Mouse (Mus musculus) lung, embryonic 16.5 days (tissue): ENCODE data around the gene Col15a1. TPM values are rescaled to one million over a fixed set of nuclear protein-coding genes. Genes with fewer than 3 reads are reported as not detected.

Experiments used
- ATAC-seq: fragments of 200-750 bp; cut with Nextera tagmentation; 2 replicates; pipeline ENCODE4 v1.8.0; 2017; ENCODE audit warnings: low read depth, mild to moderate bottlenecking, moderate library complexity
- H3K27ac ChIP-seq: fragments of 300-500 bp; sonication (generic); 2 replicates; pipeline ENCODE4 v1.5.1; 2014; ENCODE audit warnings: mild to moderate bottlenecking, control low read depth, low read length
- H3K27me3 ChIP-seq: fragments of 300-500 bp; sonication (generic); 2 replicates; pipeline ENCODE4 v1.6.1; 2014; ENCODE audit warnings: low read depth, low read length, mixed read lengths; ENCODE audit not compliant: control insufficient read depth, insufficient read depth
- H3K36me3 ChIP-seq: fragments of 300-500 bp; sonication (generic); 2 replicates; pipeline ENCODE4 v1.6.1; 2014; ENCODE audit warnings: low read length; ENCODE audit not compliant: control insufficient read depth, insufficient read depth
- H3K4me1 ChIP-seq: fragments of 300-500 bp; sonication (generic); replicated peaks from 2 replicates; pipeline ENCODE4 v1.6.1; 2014; ENCODE audit warnings: low read length, mixed read lengths; ENCODE audit not compliant: control insufficient read depth, insufficient read depth
- H3K4me2 ChIP-seq: fragments of 300-500 bp; sonication (generic); 2 replicates; pipeline ENCODE4 v1.6.1; 2014; ENCODE audit warnings: low read depth, low read length, control low read depth
- H3K4me3 ChIP-seq: fragments of 300-500 bp; sonication (generic); 2 replicates; pipeline ENCODE4 v1.5.1; 2014; ENCODE audit warnings: mild to moderate bottlenecking, low read length, control low read depth
- H3K9ac ChIP-seq: fragments of 300-500 bp; sonication (generic); 2 replicates; pipeline ENCODE4 v1.6.1; 2014; ENCODE audit warnings: low read length, control low read depth
- H3K9me3 ChIP-seq: fragments of 300-500 bp; sonication (generic); 2 replicates; pipeline ENCODE4 v1.6.1; 2016; ENCODE audit warnings: low read length; ENCODE audit not compliant: control insufficient read depth
- WGBS: fragments of 180-500 bp; shearing (Covaris S2); extraction: QIAGEN DNeasy Blood & Tissue Kit; methylation state at CpG from one replicate; pipeline ENCODE4 v1.1.7; 2014; 5-methylcytosine and 5-hydroxymethylcytosine counted together
- polyA plus RNA-seq: library from polyadenylated mRNA; unstranded; fragments of >200 nt; fragmentation: Nextera tagmentation; extraction: Ambion mirVana; gene quantifications from 2 replicates; pipeline ENCODE4 v1.2.1, GENCODE M21; 2015

Col15a1 gene
- polyA plus RNA-seq, 1 experiment from 2014 or later, result 31.0 TPM

- Histone ChIP-seq H3K4me2 (no peak overlapping the region), H3K27me3 (no peaks in the 10 kb centered on the region), H3K9ac (no peak overlapping the region), H3K4me3 (no peak overlapping the region), H3K9me3 (no peaks in the 10 kb centered on the region), H3K4me1 (peaks cover 25% of the 10 kb centered on the region), H3K36me3 (no peaks in the 10 kb centered on the region), H3K27ac (no peak overlapping the region)
- WGBS, result 80% methylated on average over 7 of the region's 7 CpGs
- ATAC-seq, result no peak
Observed at GRCm38 (mm10) chr4:47236104-47236503, 28.1 kb downstream of the Col15a1 start.

DNA sequence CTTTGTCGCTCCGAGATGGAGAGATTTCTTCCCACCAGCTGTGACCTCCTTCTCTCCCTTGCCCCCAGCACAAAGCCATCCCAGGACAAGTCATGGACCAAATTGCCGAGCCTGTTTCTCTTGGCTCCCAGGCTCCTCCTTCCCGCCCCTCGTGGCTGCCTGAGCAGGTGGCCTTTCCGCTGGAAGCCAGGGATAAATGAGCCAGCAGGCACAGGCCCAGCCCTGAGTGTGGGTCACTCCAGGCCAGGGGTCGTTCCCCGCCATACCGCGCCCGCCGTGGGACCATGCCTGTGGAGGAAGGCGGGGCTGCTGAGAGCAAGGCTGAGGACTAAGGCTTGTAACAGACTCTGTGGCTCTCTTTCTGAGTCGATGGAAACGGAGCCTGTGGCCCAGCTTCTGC is 29.3 kb downstream of the Col15a1 start:
- 49% methylated on average over 15 of the region's 15 CpGs for WGBS
- Histone ChIP-seq H3K4me2 (no peak overlapping the region), H3K36me3 (no peaks in the 10 kb centered on the region), H3K4me3 (no peak overlapping the region), H3K9ac (no peak overlapping the region), H3K4me1 (peaks cover 23% of the 10 kb centered on the region), H3K27ac (no peak overlapping the region), H3K9me3 (no peaks in the 10 kb centered on the region), H3K27me3 (no peaks in the 10 kb centered on the region)
- no peak for ATAC-seq

- Histone ChIP-seq H3K4me3 (no peak overlapping the region), H3K9ac (no peak overlapping the region), H3K36me3 (no peaks in the 10 kb centered on the region), H3K4me2 (no peak overlapping the region), H3K4me1 (peaks cover 16% of the 10 kb centered on the region), H3K27ac (no peak overlapping the region), H3K27me3 (no peaks in the 10 kb centered on the region), H3K9me3 (no peaks in the 10 kb centered on the region)
- no peak for ATAC-seq
- WGBS, result 65% methylated on average over 6 of the region's 6 CpGs
Observed at GRCm38 (mm10) chr4:47239114-47239513, 31.2 kb downstream of the Col15a1 start.

GRCm38 (mm10) chr4:47240901-47241300 is 32.9 kb downstream of the Col15a1 start:
- H3K27me3 ChIP-seq, result no peaks in the 10 kb centered on the region
- no peak for ATAC-seq
- no peak overlapping the region for H3K4me2 ChIP-seq
- no peaks in the 10 kb centered on the region for H3K36me3 ChIP-seq
- WGBS, result 59% methylated on average over 5 of the region's 5 CpGs
- H3K4me1 ChIP-seq, result 0 out of 2 replicates have a peak, but pooled peaks cover 7% of the 10 kb centered on the region
- no peak overlapping the region for H3K9ac ChIP-seq
- H3K9me3 ChIP-seq, result no peaks in the 10 kb centered on the region
- H3K4me3 ChIP-seq, result no peak overlapping the region
- H3K27ac ChIP-seq, result no peak overlapping the region

- no peak overlapping the region for H3K27ac ChIP-seq
- no peak overlapping the region for H3K4me3 ChIP-seq
- H3K4me1 ChIP-seq, result 0 out of 2 replicates have a peak, but pooled peaks cover 7% of the 10 kb centered on the region
- no peaks in the 10 kb centered on the region for H3K27me3 ChIP-seq
- no peak overlapping the region for H3K9ac ChIP-seq
- 64% methylated on average over 4 of the region's 4 CpGs for WGBS
- ATAC-seq, result no peak
- no peak overlapping the region for H3K4me2 ChIP-seq
- no peaks in the 10 kb centered on the region for H3K36me3 ChIP-seq
- H3K9me3 ChIP-seq, result no peaks in the 10 kb centered on the region
Observed at GRCm38 (mm10) chr4:47242127-47242526, 34.2 kb downstream of the Col15a1 start.

GRCm38 (mm10) chr4:47244651-47245050 is 36.7 kb downstream of the Col15a1 start:
- no peaks in the 10 kb centered on the region for H3K9me3 ChIP-seq
- H3K4me1 ChIP-seq, result 0 out of 2 replicates have a peak, but pooled peaks cover 11% of the 10 kb centered on the region
- no peak overlapping the region for H3K9ac ChIP-seq
- no peak for ATAC-seq
- no peaks in the 10 kb centered on the region for H3K36me3 ChIP-seq
- no peak overlapping the region for H3K27ac ChIP-seq
- H3K4me3 ChIP-seq, result no peak overlapping the region
- H3K27me3 ChIP-seq, result no peaks in the 10 kb centered on the region
- 67% methylated on average over 6 of the region's 6 CpGs for WGBS
- H3K4me2 ChIP-seq, result no peak overlapping the region

- Histone ChIP-seq H3K27ac (no peak overlapping the region), H3K27me3 (no peaks in the 10 kb centered on the region), H3K4me3 (no peak overlapping the region), H3K9me3 (no peaks in the 10 kb centered on the region), H3K36me3 (no peaks in the 10 kb centered on the region), H3K4me1 (0 out of 2 replicates have a peak, but pooled peaks cover 11% of the 10 kb centered on the region), H3K4me2 (no peak overlapping the region), H3K9ac (no peak overlapping the region)
- ATAC-seq, result no peak
- WGBS, result 90% methylated on average over 18 of the region's 18 CpGs
Observed at GRCm38 (mm10) chr4:47245621-47246020, 37.7 kb downstream of the Col15a1 start.

GRCm38 (mm10) chr4:47246811-47247210 is 38.9 kb downstream of the Col15a1 start:
- Histone ChIP-seq H3K4me2 (no peak overlapping the region), H3K9ac (no peak overlapping the region), H3K4me1 (peaks cover 14% of the 10 kb centered on the region), H3K9me3 (no peaks in the 10 kb centered on the region), H3K27me3 (no peaks in the 10 kb centered on the region), H3K27ac (no peak overlapping the region), H3K36me3 (no peaks in the 10 kb centered on the region), H3K4me3 (no peak overlapping the region)
- 57% methylated on average over 8 of the region's 8 CpGs for WGBS
- ATAC-seq, result no peak

DNA sequence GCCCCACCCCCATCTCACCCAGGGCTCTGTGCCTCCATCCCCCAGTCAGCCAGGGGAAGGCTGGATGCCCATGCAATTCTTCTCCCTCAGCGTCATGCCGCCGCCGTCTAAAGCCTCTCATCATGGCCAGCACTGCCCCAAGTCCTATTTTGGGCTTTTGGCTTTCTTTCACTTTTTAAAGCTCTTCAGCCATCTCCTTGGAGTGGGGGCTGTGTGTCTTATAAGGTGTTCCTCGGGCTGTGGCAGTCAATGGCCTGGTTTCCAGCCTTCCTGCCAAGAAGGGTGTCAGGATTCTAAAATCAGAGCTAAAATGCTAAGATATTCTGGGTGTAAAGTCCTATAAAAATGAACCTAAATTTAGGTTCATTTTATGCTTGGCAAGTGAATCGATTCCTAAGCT is 39.6 kb downstream of the Col15a1 start:
- Histone ChIP-seq H3K27ac (no peak overlapping the region), H3K4me3 (no peak overlapping the region), H3K4me1 (peaks cover 15% of the 10 kb centered on the region), H3K36me3 (peaks cover 3% of the 10 kb centered on the region), H3K9me3 (peaks cover under 1% of the 10 kb centered on the region; the same call in 1 of the 2 replicates), H3K9ac (no peak overlapping the region), H3K4me2 (no peak overlapping the region), H3K27me3 (no peaks in the 10 kb centered on the region)
- WGBS, result 66% methylated on average over 6 of the region's 6 CpGs
- ATAC-seq, result no peak

DNA sequence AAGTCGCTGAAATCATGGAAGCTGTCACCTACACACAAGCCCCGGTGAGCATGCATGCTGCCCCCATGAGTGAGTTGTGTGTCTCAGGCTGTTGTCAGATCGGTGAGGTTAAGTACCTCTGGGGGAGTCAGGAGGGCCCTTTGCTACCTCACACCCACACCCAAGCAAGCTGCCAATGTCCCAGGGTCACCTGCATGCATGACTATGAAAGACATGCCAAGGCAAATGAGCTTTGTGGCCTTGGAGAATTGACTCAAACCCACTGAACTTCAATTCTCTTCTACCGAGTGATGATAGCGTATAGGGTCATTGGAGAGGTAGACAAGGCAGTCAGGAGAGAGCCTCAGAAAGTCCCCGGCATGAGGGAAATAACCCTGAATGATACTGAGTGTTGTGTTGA is 41.2 kb downstream of the Col15a1 start:
- ATAC-seq, result no peak
- H3K9me3 ChIP-seq, result peaks cover 2% of the 10 kb centered on the region; the same call in 1 of the 2 replicates
- H3K27ac ChIP-seq, result no peak overlapping the region
- H3K4me2 ChIP-seq, result no peak overlapping the region
- 80% methylated on average over 6 of the region's 6 CpGs for WGBS
- H3K9ac ChIP-seq, result no peak overlapping the region
- H3K36me3 ChIP-seq, result peaks cover 8% of the 10 kb centered on the region
- no peaks in the 10 kb centered on the region for H3K27me3 ChIP-seq
- H3K4me3 ChIP-seq, result no peak overlapping the region
- H3K4me1 ChIP-seq, result peaks cover 11% of the 10 kb centered on the region
